ENCODE assay signal across 8 mouse cellular contexts in genomic region chr2:121170980-121171742, GRCm38 (mm10). TPM values are rescaled to one million over a fixed set of nuclear protein-coding genes. Genes with fewer than 3 reads are reported as not detected.
DNase-seq lines count a peak whose midpoint lies in the region; ATAC-seq lines count a peak whose summit lies in the region.

TSS of gene Zscan29 (minus strand) at chr2:121171125.

- peak within 1 kb of the TSS; percentile 70 for H3K27ac ChIP-seq in hindbrain, embryonic 11.5 days (ENCODE audit: low read depth, low read length)

- peak within 1 kb of the TSS; percentile 89 for H3K4me2 ChIP-seq in hindbrain, embryonic 11.5 days (replicated peaks; ENCODE audit: low read depth, low read length)

- under 1% methylated on average over 63 of the region's 66 CpGs for WGBS in hindbrain, embryonic 11.5 days

- H3K4me1 ChIP-seq in hindbrain, embryonic 11.5 days (replicated peaks; ENCODE audit: control insufficient read depth, insufficient read depth, low read length) = peaks cover 11% of the 10 kb centered on the region

- H3K9ac ChIP-seq in hindbrain, embryonic 11.5 days (ENCODE audit: low read depth, low read length) = peak within 1 kb of the TSS; percentile 60

- H3K4me3 ChIP-seq in hindbrain, embryonic 11.5 days (ENCODE audit: low read depth, low read length) = peak within 1 kb of the TSS; percentile 52

- 0 out of 2 replicates have a peak, but pooled peaks cover 2% of the 10 kb centered on the region for H3K36me3 ChIP-seq in hindbrain, embryonic 11.5 days (ENCODE audit: control insufficient read depth, insufficient read depth, low read length)

- H3K9me3 ChIP-seq in hindbrain, embryonic 11.5 days (ENCODE audit: control insufficient read depth, low read length) = no peaks in the 10 kb centered on the region

- H3K27me3 ChIP-seq in hindbrain, embryonic 11.5 days (ENCODE audit: control insufficient read depth, insufficient read depth, low read length) = no peaks in the 10 kb centered on the region

- peak; percentile 67 for DNase-seq in MEL-GATA-1-ER (ENCODE audit: extremely low read depth, low read depth)
- DNase-seq in cerebellum, adult 8-10 months = peak; percentile 83
- peak; percentile 95 for DNase-seq in hindbrain, embryonic 11.5 days (ENCODE audit: low spot score)
- DNase-seq in layer of hippocampus, postnatal 10 days (ENCODE audit: low spot score in 2 of 2) = peak; percentile 82 to 90
- peak; percentile 93 for DNase-seq in lung, postnatal 10 days
- DNase-seq in ovary, postnatal 36 days (ENCODE audit: low spot score) = peak; percentile 91
- peak; percentile 92 for DNase-seq in thymus, postnatal 25 days

- peak; percentile 94 for ATAC-seq in frontal cortex, adult (ENCODE audit: low TSS enrichment)
- ATAC-seq in hindbrain, embryonic 11.5 days (ENCODE audit: low FRiP score) = peak; percentile 97

RNA-seq across cellular contexts. Expression of gene Zscan29, which starts in this region (rescaled TPM):
- polyA plus RNA-seq in hindbrain, embryonic 11.5 days (2014; fragmentation: Nextera tagmentation; extraction: Ambion mirVana) = 12.3 and 13.7 TPM in 2 replicates
- 1 to 10 TPM; 6.5 to 7.9 TPM for total RNA-seq in layer of hippocampus, postnatal 10 days (2021)

Comparison
In these comparisons a context has a peak if more than half of its experiments do, and no peak if none do; other contexts are left out.
1. Peak in every context shown above with its lines: DNase-seq, ATAC-seq, H3K4me3 ChIP-seq and H3K27ac ChIP-seq.